Mouse (Mus musculus) intestine, postnatal 0 days (tissue): ENCODE data around the gene Ndufs5. TPM values are rescaled to one million over a fixed set of nuclear protein-coding genes. Genes with fewer than 3 reads are reported as not detected.

Experiments
- ATAC-seq: fragments of 200-750 bp; cut with Nextera tagmentation; 2 replicates; pipeline ENCODE4 v1.8.0; 2017; ENCODE audit warnings: mild to moderate bottlenecking, moderate TSS enrichment, moderate library complexity
- H3K27ac ChIP-seq: fragments of 300-500 bp; sonication (generic); 2 replicates; pipeline ENCODE4 v1.5.1; 2014; ENCODE audit warnings: mild to moderate bottlenecking, low read depth, low read length, moderate library complexity
- H3K27me3 ChIP-seq: fragments of 300-500 bp; sonication (generic); replicated peaks from 2 replicates; pipeline ENCODE4 v1.6.1; 2014; ENCODE audit warnings: low read length, mixed read lengths; ENCODE audit not compliant: control insufficient read depth, insufficient read depth
- H3K36me3 ChIP-seq: fragments of 300-500 bp; sonication (generic); 2 replicates; pipeline ENCODE4 v1.6.1; 2014; ENCODE audit warnings: mild to moderate bottlenecking, moderate library complexity; ENCODE audit not compliant: control insufficient read depth, insufficient read depth
- H3K4me1 ChIP-seq: fragments of 300-500 bp; sonication (generic); replicated peaks from 2 replicates; pipeline ENCODE4 v1.6.1; 2014; ENCODE audit warnings: antibody characterized with exemption, low read length, mixed read lengths; ENCODE audit not compliant: control insufficient read depth, insufficient read depth
- H3K4me2 ChIP-seq: fragments of 300-500 bp; sonication (generic); replicated peaks from 2 replicates; pipeline ENCODE4 v1.6.1; 2014; ENCODE audit warnings: low read depth, mild to moderate bottlenecking, moderate library complexity
- H3K4me3 ChIP-seq: fragments of 300-500 bp; sonication (generic); 2 replicates; pipeline ENCODE4 v1.5.1; 2014; ENCODE audit warnings: low read depth, low read length
- H3K9ac ChIP-seq: fragments of 300-500 bp; sonication (generic); 2 replicates; pipeline ENCODE4 v1.6.1; 2014; ENCODE audit warnings: mild to moderate bottlenecking, low read depth, low read length
- H3K9me3 ChIP-seq: fragments of 300-500 bp; sonication (generic); 2 replicates; pipeline ENCODE4 v1.6.1; 2016; ENCODE audit warnings: mixed run types; ENCODE audit not compliant: control insufficient read depth
- CTCF ChIP-seq: sonication (generic); IDR thresholded peaks from 2 replicates; pipeline ENCODE4 v1.5.1; 2016; ENCODE audit warnings: low read depth, mild to moderate bottlenecking, control low read depth, antibody characterized with exemption, moderate library complexity
- WGBS: fragments of 180-500 bp; shearing (Covaris S2); extraction: QIAGEN DNeasy Blood & Tissue Kit; methylation state at CpG from one replicate; pipeline ENCODE4 v1.1.7; 2014; 5-methylcytosine and 5-hydroxymethylcytosine counted together
- polyA plus RNA-seq: library from polyadenylated mRNA; unstranded; fragments of >200 nt; fragmentation: Nextera tagmentation; extraction: Ambion mirVana; gene quantifications from 2 replicates; pipeline ENCODE4 v1.2.1, GENCODE M21; 2015

Ndufs5 gene
- polyA plus RNA-seq, 1 experiment from 2014 or later: 395 TPM

GRCm38 (mm10) chr4:123748726-123749415 is 30.9 kb upstream of the Ndufs5 start:
- Histone ChIP-seq H3K4me3 (peak overlapping the region; percentile 99), H3K4me1 (no peaks in the 10 kb centered on the region), H3K4me2 (peak overlapping the region; percentile 93), H3K36me3 (no peaks in the 10 kb centered on the region), H3K9me3 (no peaks in the 10 kb centered on the region), H3K27me3 (no peaks in the 10 kb centered on the region), H3K9ac (peak overlapping the region; percentile 97), H3K27ac (peak overlapping the region; percentile 95; the same call in 1 of the 2 replicates)
- no peak for ATAC-seq
- 6% methylated on average over 10 of the region's 10 CpGs for WGBS
- TF ChIP-seq CTCF: peak; percentile 6; the same call in 1 of the 2 replicates

GRCm38 (mm10) chr4:123745221-123745775 is 27.3 kb upstream of the Ndufs5 start:
- Histone ChIP-seq H3K36me3 (peaks cover 16% of the 10 kb centered on the region), H3K4me1 (no peaks in the 10 kb centered on the region), H3K9ac (no peak overlapping the region), H3K9me3 (no peaks in the 10 kb centered on the region), H3K4me3 (no peak overlapping the region), H3K27me3 (no peaks in the 10 kb centered on the region), H3K27ac (no peak overlapping the region), H3K4me2 (no peak overlapping the region)
- ATAC-seq: no peak
- 86% methylated on average over 4 of the region's 4 CpGs for whole genome bisulfite sequencing
- no peak for TF ChIP-seq CTCF

GRCm38 (mm10) chr4:123742891-123743290 is 24.9 kb upstream of the Ndufs5 start:
- Histone ChIP-seq H3K27ac (no peak overlapping the region), H3K9me3 (no peaks in the 10 kb centered on the region), H3K4me2 (no peak overlapping the region), H3K4me3 (no peak overlapping the region), H3K4me1 (no peaks in the 10 kb centered on the region), H3K36me3 (peaks cover 37% of the 10 kb centered on the region), H3K27me3 (no peaks in the 10 kb centered on the region), H3K9ac (no peak overlapping the region)
- WGBS: 89% methylated on average over 1 of the region's 1 CpGs
- TF ChIP-seq CTCF: no peak
- ATAC-seq: no peak

GRCm38 (mm10) chr4:123738708-123739107 is 20.7 kb upstream of the Ndufs5 start:
- no peaks in the 10 kb centered on the region for H3K9me3 ChIP-seq
- H3K4me3 ChIP-seq: no peak overlapping the region
- WGBS: 94% methylated on average over 4 of the region's 4 CpGs
- TF ChIP-seq CTCF: no peak
- no peak for ATAC-seq
- peaks cover 57% of the 10 kb centered on the region for H3K36me3 ChIP-seq
- no peaks in the 10 kb centered on the region for H3K27me3 ChIP-seq
- H3K27ac ChIP-seq: no peak overlapping the region
- H3K4me2 ChIP-seq: no peak overlapping the region
- no peaks in the 10 kb centered on the region for H3K4me1 ChIP-seq
- H3K9ac ChIP-seq: no peak overlapping the region

GRCm38 (mm10) chr4:123733532-123733931 is 15.5 kb upstream of the Ndufs5 start:
- no peak overlapping the region for H3K9ac ChIP-seq
- no peak overlapping the region for H3K4me3 ChIP-seq
- H3K4me2 ChIP-seq: no peak overlapping the region
- ATAC-seq: no peak
- no peaks in the 10 kb centered on the region for H3K27me3 ChIP-seq
- H3K27ac ChIP-seq: no peak overlapping the region
- H3K36me3 ChIP-seq: peaks cover 34% of the 10 kb centered on the region
- H3K9me3 ChIP-seq: no peaks in the 10 kb centered on the region
- no peak for TF ChIP-seq CTCF
- H3K4me1 ChIP-seq: no peaks in the 10 kb centered on the region
- 82% methylated on average over 9 of the region's 9 CpGs for WGBS

GRCm38 (mm10) chr4:123732921-123733320 is 14.9 kb upstream of the Ndufs5 start:
- WGBS: 89% methylated on average over 2 of the region's 2 CpGs

More at GRCm38 (mm10) chr4:123732921-123733320, 14.9 kb upstream of the Ndufs5 start:
- H3K9me3 ChIP-seq: no peaks in the 10 kb centered on the region
- ATAC-seq: 0 out of 2 replicates have a peak, but pooled peaks have one; percentile 45
- H3K4me3 ChIP-seq: no peak overlapping the region
- no peak overlapping the region for H3K4me2 ChIP-seq
- no peaks in the 10 kb centered on the region for H3K27me3 ChIP-seq
- no peak overlapping the region for H3K9ac ChIP-seq
- no peak overlapping the region for H3K27ac ChIP-seq
- peaks cover 28% of the 10 kb centered on the region; the same call in 1 of the 2 replicates for H3K36me3 ChIP-seq
- no peak for TF ChIP-seq CTCF
- H3K4me1 ChIP-seq: no peaks in the 10 kb centered on the region
